Mouse (Mus musculus) embryo, embryonic 11.5 days (tissue): ENCODE measurements around the gene Ccn1.

ENCODE experiments used
- DNase-seq: peaks from one replicate; pipeline ENCODE4 v3.0.0-alpha.2; 2012; ENCODE audit warnings: low read depth, low spot score

Ccn1 gene

GRCm38 (mm10) chr3:145650298-145651011 is 674 bp upstream of the Ccn1 start:
- DNase-seq = peak; percentile 24

GRCm38 (mm10) chr3:145648991-145649851 is 560 bp downstream of the Ccn1 start:
- peak; percentile 35 for DNase-seq

GRCm38 (mm10) chr3:145648097-145648931 is 1.5 kb downstream of the Ccn1 start:
- DNase-seq = peak; percentile 39

DNA sequence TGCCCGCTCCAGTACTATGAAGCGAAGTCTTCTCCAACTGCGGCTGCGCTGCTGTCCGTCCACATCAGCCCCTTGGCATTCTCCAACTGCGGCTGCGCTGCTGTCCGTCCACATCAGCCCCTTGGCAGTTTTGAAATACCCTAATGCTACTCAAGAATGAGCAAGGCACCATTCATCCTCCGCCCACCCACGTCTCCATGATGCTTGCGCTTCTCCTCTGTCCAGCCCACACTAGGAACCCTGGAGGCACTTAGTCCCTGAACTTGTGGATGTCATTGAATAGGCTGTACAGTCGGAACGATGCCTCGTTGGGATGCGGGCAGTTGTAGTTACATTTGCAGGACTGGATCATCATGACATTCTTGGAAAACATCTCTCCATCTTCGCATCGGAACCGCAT is 2.4 kb downstream of the Ccn1 start:
- DNase-seq = no peak

DNA sequence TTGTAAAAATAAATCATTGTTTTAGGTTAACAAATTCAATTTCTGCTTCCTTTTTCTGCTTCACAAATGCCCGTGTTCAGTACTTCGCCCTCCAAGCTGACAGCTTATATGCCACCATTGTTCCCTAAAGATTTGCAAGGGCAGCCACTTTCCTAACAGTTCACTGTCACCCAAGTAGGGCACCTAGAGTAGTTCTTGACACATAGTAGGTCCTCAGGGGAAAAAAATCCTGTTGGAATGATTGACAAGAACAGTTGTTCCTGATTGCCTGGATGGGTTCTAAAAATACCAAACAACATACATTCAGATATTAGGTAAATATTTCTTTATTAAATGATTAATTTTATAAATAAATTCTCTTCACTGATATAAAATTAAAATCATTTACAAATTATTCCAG is 3.1 kb downstream of the Ccn1 start:
- no peak for DNase-seq

GRCm38 (mm10) chr3:145646009-145646408 is 3.8 kb downstream of the Ccn1 start:
- DNase-seq = peak; percentile 16

GRCm38 (mm10) chr3:145645463-145645862 is 4.3 kb downstream of the Ccn1 start:
- DNase-seq = no peak

GRCm38 (mm10) chr3:145642861-145643260 is 6.9 kb downstream of the Ccn1 start:
- no peak for DNase-seq

GRCm38 (mm10) chr3:145641878-145642277 is 7.9 kb downstream of the Ccn1 start:
- DNase-seq = no peak

- DNase-seq = no peak
Measured at GRCm38 (mm10) chr3:145641036-145641685, 8.6 kb downstream of the Ccn1 start.

- no peak for DNase-seq
Measured at GRCm38 (mm10) chr3:145640583-145640982, 9.2 kb downstream of the Ccn1 start.

- no peak for DNase-seq
Measured at GRCm38 (mm10) chr3:145640170-145640569, 9.6 kb downstream of the Ccn1 start.

- DNase-seq = no peak
Measured at GRCm38 (mm10) chr3:145634002-145634710, 15.6 kb downstream of the Ccn1 start.

- DNase-seq = no peak
Measured at GRCm38 (mm10) chr3:145632888-145633287, 16.9 kb downstream of the Ccn1 start.

DNA sequence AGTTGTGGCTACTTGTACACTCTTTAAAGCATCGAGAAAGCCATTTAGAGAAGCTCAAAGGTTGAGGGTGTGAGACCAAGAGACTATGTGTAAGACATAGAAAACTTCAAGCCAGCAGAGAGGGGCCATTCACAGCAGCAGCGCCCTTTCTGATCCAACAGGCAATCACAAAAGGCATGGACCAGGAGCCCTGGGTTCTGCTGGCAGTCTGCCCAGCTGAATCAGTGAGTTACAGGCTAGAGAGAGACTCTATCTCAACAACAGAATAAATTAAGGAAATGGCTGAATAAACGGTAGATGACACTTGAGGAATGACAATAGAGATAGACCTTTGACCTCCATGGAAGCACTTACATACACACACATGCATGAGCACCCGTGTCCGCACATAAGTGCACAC is 21.1 kb downstream of the Ccn1 start:
- DNase-seq = no peak

- DNase-seq = no peak
Measured at GRCm38 (mm10) chr3:145627830-145628229, 22.0 kb downstream of the Ccn1 start.

- no peak for DNase-seq
Measured at GRCm38 (mm10) chr3:145626063-145626462, 23.7 kb downstream of the Ccn1 start.

DNA sequence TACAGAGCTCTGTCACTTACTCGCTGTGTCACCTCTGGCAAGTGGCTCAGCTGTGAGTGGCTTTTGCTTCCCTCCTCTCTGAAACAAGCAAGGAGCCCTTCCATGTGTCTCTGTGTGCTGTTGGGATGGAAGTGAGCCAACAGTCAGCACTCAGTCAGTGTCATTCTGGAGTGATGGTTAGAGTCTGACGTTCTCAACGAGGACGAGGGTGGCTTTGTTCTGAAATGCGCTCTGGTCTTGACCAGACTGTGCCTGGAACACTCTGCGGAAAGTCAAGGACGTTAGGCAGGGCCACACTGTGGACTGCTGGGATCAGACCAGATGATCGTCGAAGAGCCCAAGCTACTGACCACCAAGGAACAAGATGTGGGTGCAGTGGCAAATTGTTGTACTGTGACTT is 24.2 kb downstream of the Ccn1 start:
- DNase-seq = no peak

DNA sequence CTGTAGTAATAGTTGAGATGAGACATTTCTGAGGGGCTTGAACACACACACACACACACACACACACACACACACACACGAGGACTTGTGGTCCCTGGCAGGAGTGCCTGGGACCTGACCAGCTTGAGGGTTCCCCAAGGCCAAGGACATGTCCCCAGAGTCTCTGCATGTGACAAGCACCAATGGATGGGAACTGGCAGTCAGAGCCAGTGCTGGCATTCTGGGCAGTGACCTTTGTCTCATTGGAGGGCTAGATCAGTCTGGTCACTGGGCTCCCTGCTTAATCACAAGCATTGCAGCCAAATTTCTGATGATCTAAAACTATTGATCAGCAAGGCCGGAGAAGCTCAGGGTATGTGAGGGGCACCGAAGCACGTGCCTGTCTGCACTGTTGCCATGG is 25.0 kb downstream of the Ccn1 start:
- no peak for DNase-seq

DNA sequence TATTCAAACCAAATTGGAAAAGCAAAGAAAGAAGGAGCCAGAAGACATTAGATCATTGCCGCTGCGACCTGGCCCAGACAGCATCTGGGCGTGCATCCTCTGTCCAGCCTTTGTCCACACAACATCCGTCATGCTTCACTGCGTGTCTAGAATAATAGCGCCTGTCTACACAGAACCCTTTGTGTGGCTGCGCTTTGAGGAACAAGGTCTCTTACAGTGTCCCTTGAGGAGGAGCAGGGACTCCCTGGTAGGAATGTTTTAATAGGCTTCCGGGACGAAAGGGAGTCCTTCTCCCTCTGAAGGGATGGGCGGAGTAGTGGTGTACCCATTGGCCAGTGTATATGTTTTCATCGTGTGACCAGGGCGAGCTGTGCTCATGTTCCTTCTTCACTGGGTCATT is 26.7 kb downstream of the Ccn1 start:
- DNase-seq = no peak

DNA sequence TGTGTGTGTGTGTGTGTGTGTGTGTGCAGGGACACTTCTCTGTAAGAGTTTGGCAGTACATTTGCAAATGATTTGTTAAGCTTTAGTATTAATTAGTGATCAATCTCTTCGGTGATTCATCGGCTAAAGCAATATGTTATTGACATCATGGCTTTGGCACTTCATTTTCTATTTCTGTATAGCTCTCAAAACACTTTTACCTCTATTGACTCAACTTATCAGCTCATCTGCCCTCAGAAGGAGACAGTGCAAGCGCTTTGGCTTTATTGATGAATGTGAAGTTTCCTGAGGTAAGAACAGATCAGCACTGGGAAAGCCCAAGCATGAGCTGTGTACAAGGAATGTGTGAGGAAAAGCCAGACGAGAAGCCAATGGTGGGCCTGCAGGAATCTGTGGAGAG is 28.6 kb downstream of the Ccn1 start:
- DNase-seq = no peak
